Mouse (Mus musculus) right cerebral cortex, postnatal 36 days (tissue): ENCODE measurements around the gene Garem2.
A peak's percentile ranks its signal among the peaks of the same experiment; 100 is the strongest.

ENCODE experiments used
- DNase-seq, 2 experiments: peaks; one replicate each; pipeline ENCODE4 v3.0.0; 2022; ENCODE audit warnings: low spot score in 2 of 2, mixed read lengths in 1 of 2

Garem2 gene

GRCm38 (mm10) chr5:30153222-30153621 is 48.3 kb downstream of the Garem2 start:
- DNase-seq: no peak

- DNase-seq: no peak
These were observed 49.1 kb downstream of the Garem2 start for GRCm38 (mm10) chr5:30154013-30154412.

GRCm38 (mm10) chr5:30154474-30155394 is 49.8 kb downstream of the Garem2 start, which contains the start of the genes Hadha and Hadhb:
TSS of gene Hadha (minus strand) at chr5:30155162.
TSS of gene Hadhb (plus strand) at chr5:30155248.
- peak; percentile 89 to 90 for DNase-seq

GRCm38 (mm10) chr5:30155395-30155792 is 50.4 kb downstream of the Garem2 start:
- no peak for DNase-seq

- no peak for DNase-seq
These were observed 51.1 kb downstream of the Garem2 start for GRCm38 (mm10) chr5:30155821-30156629.

- DNase-seq: no peak
These were observed 54.6 kb downstream of the Garem2 start for GRCm38 (mm10) chr5:30159601-30160000.

GRCm38 (mm10) chr5:30161836-30162235 is 56.9 kb downstream of the Garem2 start:
- no peak for DNase-seq

GRCm38 (mm10) chr5:30162339-30162738 is 57.4 kb downstream of the Garem2 start:
- no peak for DNase-seq

- no peak for DNase-seq
These were observed 60.4 kb downstream of the Garem2 start for GRCm38 (mm10) chr5:30165234-30165946.
